Mouse (Mus musculus): ENCODE measurements around the gene Gm20481. TPM values are rescaled to one million over a fixed set of nuclear protein-coding genes. Genes with fewer than 3 reads are reported as not detected.
"Not testable (repeated sequence)": the region's sequence is repeated elsewhere in the genome, so short reads cannot be mapped to it uniquely, and the experiment has no call there.

Gm20481 gene
- polyA plus RNA-seq, 1 experiment from 2014 or later = not detected

DNA sequence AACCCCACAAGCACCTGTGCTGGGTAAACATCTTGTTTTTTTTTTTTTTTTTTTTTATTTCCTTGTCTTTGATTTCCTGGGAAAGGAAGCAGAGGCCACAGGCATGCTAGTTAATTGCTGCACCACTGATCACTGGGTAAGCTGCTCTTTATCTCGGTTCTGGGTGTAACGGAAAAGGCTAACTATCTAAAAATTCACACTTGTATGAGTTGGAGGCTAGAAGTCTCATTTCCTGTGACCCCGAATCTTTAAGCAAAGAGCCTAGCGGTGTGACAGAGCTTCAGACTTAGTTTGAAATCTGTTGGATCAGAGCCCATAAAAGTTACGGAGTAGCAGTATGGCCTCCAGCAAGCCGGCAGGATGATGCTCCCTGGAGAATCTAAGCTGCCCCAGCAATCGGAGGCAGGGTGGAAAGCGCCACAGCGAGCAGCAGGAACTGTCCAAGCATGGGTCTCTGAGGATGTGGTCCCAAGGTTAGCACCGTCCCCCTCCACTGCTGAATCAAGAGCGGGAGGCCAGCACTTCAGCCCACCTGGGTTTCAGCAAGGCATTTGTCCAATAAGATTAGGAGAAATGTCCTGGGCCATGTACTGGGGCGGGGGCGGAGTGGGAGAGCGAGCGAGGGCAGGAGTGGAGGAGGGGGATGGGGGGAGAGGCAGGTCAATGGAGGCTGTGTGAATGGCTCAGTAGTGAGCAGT lies 28.2 kb upstream of the Gm20481 start:
- H3K4me1 ChIP-seq = peaks cover 16% of the 10 kb centered on the region
- no peak for ATAC-seq (ENCODE audit: borderline replicate concordance, extremely low read depth, low FRiP score, low TSS enrichment)

DNA sequence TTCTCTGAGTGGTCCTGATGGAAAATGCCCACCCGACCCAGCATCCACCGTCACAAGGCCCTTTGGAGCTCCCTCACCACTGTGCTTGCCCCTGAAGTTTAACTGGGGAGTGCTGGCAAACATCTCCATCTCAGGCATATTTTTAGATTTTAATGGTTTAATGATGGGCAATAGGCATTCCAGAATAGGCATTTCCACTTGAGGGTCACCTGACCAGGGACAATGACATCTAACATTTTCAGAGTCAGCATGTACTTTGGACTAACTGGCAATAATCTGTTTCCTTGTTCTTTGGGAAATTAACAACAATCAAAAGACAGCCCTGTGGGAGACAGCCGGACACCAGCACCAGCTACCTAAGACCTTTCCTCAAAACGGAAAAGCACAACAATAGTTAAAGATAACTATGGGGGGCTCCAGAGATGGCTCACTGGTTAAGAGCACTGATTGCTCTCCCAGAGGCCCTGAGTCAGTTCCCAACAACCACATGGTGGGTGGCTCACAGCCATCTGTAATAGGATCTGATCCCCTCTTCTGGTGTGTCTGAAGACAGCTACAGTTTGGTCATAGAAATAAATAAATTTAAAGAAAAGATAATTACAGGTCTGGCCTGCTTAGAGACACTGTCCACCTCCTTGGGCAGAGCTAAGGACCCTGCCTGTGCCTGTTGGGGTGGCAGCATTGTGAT lies 26.4 kb upstream of the Gm20481 start:
- Histone ChIP-seq H3K9me3 (no peaks in the 10 kb centered on the region), H3K27ac (no peak overlapping the region), H3K36me3 (no peaks in the 10 kb centered on the region), H3K4me2 (no peak overlapping the region), H3K9ac (no peak overlapping the region), H3K27me3 (no peaks in the 10 kb centered on the region), H3K4me1 (peaks cover 16% of the 10 kb centered on the region), H3K4me3 (no peak overlapping the region)
- ATAC-seq (ENCODE audit: borderline replicate concordance, extremely low read depth, low FRiP score, low TSS enrichment) = no peak
- 77% methylated on average over 4 of the region's 4 CpGs for WGBS

More for the DNA sequence above, 28.2 kb upstream of the Gm20481 start:
- WGBS = 7% methylated on average over 15 of the region's 15 CpGs
- Histone ChIP-seq H3K9me3 (no peaks in the 10 kb centered on the region), H3K36me3 (no peaks in the 10 kb centered on the region), H3K4me3 (peak overlapping the region; percentile 13; the same call in 1 of the 2 replicates), H3K27me3 (no peaks in the 10 kb centered on the region), H3K4me2 (peak overlapping the region; percentile 49), H3K9ac (peak overlapping the region; percentile 11), H3K27ac (no peak overlapping the region)

DNA sequence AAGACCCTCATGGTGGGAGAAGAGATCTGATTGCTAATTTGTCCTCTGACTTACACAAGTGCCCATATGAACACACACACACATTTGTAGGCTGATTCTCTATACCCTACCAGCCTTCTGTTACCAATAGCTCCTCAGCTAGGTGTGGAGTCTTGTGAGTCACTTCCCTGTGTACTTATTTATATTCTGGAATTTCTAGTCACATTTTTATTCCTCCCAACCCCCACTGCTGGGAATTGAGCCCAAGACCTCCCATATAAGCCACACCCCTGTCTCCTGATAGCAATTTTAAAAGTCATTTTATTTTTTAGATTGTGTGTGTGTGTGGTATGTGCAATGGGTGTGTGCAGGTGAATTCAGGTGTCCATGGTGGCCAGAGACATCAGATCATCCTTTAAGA lies 25.4 kb upstream of the Gm20481 start:
- no peak overlapping the region for H3K4me2 ChIP-seq
- no peaks in the 10 kb centered on the region for H3K27me3 ChIP-seq
- no peak overlapping the region for H3K4me3 ChIP-seq
- peaks cover 16% of the 10 kb centered on the region for H3K4me1 ChIP-seq
- no peaks in the 10 kb centered on the region for H3K9me3 ChIP-seq
- H3K9ac ChIP-seq = no peak overlapping the region
- H3K27ac ChIP-seq = no peak overlapping the region
- H3K36me3 ChIP-seq = peaks cover under 1% of the 10 kb centered on the region; the same call in 1 of the 2 replicates
- no peak for ATAC-seq (ENCODE audit: borderline replicate concordance, extremely low read depth, low FRiP score, low TSS enrichment)

DNA sequence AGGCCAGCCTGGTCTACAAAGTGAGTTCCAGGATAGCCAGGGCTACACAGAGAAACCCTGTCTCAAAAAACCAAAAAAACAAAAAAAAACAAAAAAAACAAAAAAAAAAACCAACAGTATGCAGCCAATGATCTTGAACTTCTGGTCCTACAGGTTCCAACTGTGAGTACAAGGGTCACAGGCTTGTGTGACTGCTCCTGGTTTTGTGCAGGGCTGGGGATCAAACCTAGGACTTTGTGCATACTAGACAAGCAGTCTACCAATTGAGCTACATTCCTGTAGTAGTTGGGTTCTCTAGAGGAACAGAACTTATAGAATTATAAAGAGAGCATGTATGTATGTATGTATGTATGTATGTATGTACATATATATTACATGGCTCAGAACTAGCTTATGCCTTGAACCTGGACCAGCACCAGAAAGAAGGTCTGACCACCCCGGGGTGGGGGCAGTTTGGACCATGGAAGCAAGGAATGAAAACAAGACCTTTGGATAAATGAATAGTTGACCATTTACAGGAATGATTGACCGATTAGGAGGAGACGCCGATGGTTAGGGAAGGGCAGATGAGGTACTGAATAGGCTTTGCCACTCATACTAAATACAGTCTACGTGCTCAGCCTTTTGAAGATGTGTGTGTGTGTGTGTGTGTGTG lies 23.1 kb upstream of the Gm20481 start:
- no peak overlapping the region for H3K9ac ChIP-seq
- H3K36me3 ChIP-seq = peaks cover 18% of the 10 kb centered on the region
- no peaks in the 10 kb centered on the region for H3K27me3 ChIP-seq
- peaks cover 26% of the 10 kb centered on the region for H3K4me1 ChIP-seq
- no peak for ATAC-seq (ENCODE audit: borderline replicate concordance, extremely low read depth, low FRiP score, low TSS enrichment)
- H3K9me3 ChIP-seq = no peaks in the 10 kb centered on the region
- no peak overlapping the region for H3K27ac ChIP-seq
- no peak overlapping the region for H3K4me3 ChIP-seq
- 89% methylated on average over 5 of the region's 5 CpGs for whole genome bisulfite sequencing
- H3K4me2 ChIP-seq = no peak overlapping the region

DNA sequence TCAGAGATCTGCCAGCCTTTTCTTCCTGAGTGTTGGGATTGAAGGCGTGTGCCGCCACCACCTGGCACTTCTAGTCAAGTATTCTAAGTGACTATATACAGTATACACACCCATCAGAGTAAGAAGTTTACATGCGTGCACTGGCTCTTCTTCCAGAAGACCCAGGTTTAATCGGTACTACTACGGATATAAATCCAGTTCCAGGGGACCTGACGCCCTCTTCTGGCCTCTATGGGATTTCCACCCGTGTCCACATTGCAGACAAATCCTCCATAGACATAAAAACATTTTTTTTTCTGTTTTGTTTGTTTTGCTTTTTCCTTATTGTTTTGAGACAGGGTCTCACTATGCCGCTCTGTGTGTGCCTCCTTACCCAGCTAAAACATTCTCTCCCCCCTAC lies 22.1 kb upstream of the Gm20481 start:
- H3K9ac ChIP-seq = no peak overlapping the region
- no peak for ATAC-seq (ENCODE audit: borderline replicate concordance, extremely low read depth, low FRiP score, low TSS enrichment)
- no peaks in the 10 kb centered on the region for H3K9me3 ChIP-seq
- H3K4me3 ChIP-seq = no peak overlapping the region
- H3K27me3 ChIP-seq = no peaks in the 10 kb centered on the region
- no peak overlapping the region for H3K4me2 ChIP-seq
- no peak overlapping the region for H3K27ac ChIP-seq
- WGBS = 25% methylated on average over 8 of the region's 8 CpGs
- H3K36me3 ChIP-seq = peaks cover 18% of the 10 kb centered on the region
- H3K4me1 ChIP-seq = peaks cover 20% of the 10 kb centered on the region

DNA sequence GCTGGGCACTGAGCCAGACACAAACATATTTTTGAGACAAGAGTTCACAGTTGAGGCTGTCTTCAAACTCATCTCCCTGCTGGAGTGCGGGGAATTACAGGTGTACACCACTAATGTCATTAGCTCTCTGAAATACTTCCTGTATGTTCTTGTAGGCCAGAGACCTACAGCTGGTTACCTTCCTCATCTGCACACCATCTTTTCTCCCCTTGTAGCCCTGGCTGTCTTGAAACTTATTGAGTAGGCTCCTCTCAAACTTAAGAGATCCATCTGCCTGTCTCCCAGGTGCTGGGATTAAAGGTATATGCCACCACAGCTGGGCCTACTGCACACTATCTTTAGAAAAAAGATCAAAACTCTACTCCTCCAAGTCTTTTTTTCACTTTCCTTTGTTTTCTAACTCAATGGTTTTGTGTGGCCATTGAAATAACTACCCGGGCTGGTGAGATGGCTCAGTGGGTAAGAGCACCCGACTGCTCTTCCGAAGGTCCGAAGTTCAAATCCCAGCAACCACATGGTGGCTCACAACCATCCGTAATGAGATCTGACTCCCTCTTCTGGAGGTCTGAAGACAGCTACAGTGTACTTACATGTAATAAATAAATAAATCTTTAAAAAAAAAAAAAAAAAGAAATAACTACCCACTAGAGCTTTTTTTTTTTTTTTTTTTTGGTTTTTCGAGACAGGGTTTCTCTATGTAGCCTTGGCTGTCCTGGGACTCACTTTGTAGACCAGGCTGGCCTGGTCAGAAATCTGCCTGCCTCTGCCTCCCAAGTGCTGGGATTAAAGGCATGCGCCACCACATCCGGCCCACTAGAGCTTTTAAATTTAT lies 20.8 kb upstream of the Gm20481 start:
- H3K9ac ChIP-seq; H3K4me3 ChIP-seq; H3K9me3 ChIP-seq; H3K4me2 ChIP-seq; H3K27me3 ChIP-seq; ATAC-seq (ENCODE audit: borderline replicate concordance, extremely low read depth, low FRiP score, low TSS enrichment): not testable (repeated sequence)
- Histone ChIP-seq H3K4me1 (peaks cover 20% of the 10 kb centered on the region), H3K27ac (peak overlapping the region; percentile 34; the same call in 1 of the 2 replicates), H3K36me3 (peaks cover 18% of the 10 kb centered on the region)
- 57% methylated on average over 9 of the region's 9 CpGs for WGBS

DNA sequence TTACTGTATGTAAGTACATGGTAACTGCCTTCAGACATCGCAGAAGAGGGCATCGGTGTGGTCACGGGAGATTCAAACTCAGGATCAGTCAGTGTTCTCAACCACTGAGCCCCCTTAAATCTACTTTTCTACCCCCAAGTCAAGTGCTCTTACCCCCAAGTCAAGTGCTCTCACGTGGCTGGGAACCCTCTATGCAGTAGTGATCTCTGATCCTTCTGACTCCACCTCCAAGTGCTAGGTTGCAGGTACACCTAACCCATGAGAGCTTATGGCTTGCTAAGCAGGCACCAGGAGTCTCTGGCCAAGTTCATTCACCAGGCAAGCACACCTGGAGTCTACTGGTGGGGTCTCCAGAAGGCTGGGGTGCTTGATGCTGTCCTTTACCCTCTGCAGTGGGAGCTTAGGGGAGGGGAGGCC lies 20.2 kb upstream of the Gm20481 start:
- H3K36me3 ChIP-seq = peaks cover 18% of the 10 kb centered on the region
- no peak overlapping the region for H3K4me3 ChIP-seq
- peak overlapping the region; percentile 34; the same call in 1 of the 2 replicates for H3K27ac ChIP-seq
- no peak for ATAC-seq (ENCODE audit: borderline replicate concordance, extremely low read depth, low FRiP score, low TSS enrichment)
- no peak overlapping the region for H3K4me2 ChIP-seq
- H3K9ac ChIP-seq = no peak overlapping the region
- H3K4me1 ChIP-seq = peaks cover 15% of the 10 kb centered on the region
- 27% methylated on average over 4 of the region's 4 CpGs for WGBS
- H3K27me3 ChIP-seq = no peaks in the 10 kb centered on the region
- H3K9me3 ChIP-seq = no peaks in the 10 kb centered on the region

DNA sequence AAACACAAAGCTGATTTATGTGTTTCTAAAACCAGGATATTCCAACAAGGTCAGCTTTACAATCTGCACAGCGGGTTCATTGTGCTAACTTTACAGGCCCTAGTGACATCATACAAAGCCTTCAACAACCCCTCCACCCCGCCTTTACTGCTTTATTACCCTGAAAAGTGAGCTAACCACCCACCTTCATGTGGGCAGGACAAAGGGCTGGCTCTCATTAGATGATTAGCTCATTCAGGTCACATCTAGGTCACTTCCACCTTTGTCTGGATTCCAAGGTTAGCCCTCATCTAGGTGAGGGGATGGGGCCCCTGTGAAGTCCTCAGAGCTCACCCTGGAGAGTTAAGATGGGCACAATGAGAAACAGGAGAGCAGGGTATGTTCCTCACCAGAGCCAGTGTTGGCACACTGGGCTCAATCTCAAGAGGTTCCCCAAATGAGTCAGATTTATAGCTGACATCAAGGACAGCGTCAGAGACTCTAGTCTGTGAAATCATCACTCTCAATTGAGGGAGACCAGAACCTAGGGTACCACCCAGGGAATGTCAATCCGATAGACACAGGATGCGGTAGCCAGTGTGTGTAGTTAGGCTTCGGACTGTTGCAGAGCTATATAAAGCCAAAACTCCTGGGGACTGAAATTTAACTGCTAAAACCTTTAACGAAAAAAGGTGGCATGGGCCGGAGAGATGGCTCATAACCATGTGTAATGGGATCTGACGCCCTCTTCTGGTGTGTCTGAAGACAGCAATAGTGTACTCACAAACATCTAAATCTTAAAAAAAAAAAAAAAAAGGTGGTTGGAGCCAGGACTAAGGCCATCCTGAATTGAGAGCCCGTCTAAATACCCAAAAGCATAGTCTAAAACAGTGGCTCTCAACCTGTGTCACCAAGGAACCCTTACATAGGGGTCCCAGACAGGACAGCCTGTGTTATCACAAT lies 18.9 kb upstream of the Gm20481 start:
- peaks cover 13% of the 10 kb centered on the region for H3K4me1 ChIP-seq

DNA sequence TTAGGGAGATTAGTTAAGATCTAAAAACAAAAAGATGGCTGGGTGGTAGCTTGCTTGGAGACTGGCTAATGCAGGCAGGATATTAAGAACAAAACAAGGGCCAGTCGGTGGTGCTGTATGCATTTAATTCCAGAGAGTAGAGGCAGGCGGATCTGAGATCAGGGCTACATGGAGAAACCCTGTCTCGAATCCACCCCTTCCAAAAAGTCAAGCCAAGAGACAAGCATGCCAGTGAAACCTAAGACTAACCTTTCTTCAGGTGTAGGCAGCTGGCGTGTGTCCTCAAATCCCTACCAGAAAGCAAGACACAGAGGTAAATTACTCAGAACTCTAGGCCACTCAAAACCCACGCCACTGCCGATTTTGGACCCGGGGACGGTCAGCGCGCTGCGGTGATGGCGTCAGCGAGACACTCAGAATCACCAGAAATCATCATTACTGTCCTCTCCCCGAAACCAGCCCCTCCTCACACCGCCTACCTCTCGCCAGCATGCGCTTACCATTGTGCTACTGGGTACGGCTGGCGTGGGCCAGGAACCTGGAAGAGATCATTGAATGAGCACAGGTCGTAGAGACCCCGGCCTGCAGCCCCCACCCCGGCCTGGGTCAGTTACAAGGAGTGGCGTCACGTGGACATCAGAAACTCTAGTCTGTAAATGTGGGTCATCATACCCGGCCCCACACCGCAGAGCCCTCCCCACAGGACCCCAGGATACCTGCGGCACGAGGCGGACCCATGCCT lies 17.9 kb upstream of the Gm20481 start:
- ATAC-seq (ENCODE audit: borderline replicate concordance, extremely low read depth, low FRiP score, low TSS enrichment) = no peak; the same call in 1 of the 2 replicates
- WGBS = under 1% methylated on average over 29 of the region's 29 CpGs
- Histone ChIP-seq H3K4me3 (peak overlapping the region; percentile 86), H3K4me1 (peaks cover 13% of the 10 kb centered on the region), H3K27ac (peak overlapping the region; percentile 90), H3K36me3 (peaks cover 18% of the 10 kb centered on the region), H3K4me2 (peak overlapping the region; percentile 79), H3K9ac (peak overlapping the region; percentile 98), H3K9me3 (no peaks in the 10 kb centered on the region), H3K27me3 (peaks cover 7% of the 10 kb centered on the region)

More for the DNA sequence above, 18.9 kb upstream of the Gm20481 start:
- 26% methylated on average over 10 of the region's 10 CpGs for WGBS
- Histone ChIP-seq H3K27me3 (peaks cover 3% of the 10 kb centered on the region; the same call in 1 of the 2 replicates), H3K4me2 (peak overlapping the region; percentile 79), H3K4me3 (peak overlapping the region; percentile 86), H3K27ac (peak overlapping the region; percentile 90), H3K9me3 (no peaks in the 10 kb centered on the region), H3K9ac (peak overlapping the region; percentile 98), H3K36me3 (peaks cover 18% of the 10 kb centered on the region)
- ATAC-seq (ENCODE audit: borderline replicate concordance, extremely low read depth, low FRiP score, low TSS enrichment) = no peak

DNA sequence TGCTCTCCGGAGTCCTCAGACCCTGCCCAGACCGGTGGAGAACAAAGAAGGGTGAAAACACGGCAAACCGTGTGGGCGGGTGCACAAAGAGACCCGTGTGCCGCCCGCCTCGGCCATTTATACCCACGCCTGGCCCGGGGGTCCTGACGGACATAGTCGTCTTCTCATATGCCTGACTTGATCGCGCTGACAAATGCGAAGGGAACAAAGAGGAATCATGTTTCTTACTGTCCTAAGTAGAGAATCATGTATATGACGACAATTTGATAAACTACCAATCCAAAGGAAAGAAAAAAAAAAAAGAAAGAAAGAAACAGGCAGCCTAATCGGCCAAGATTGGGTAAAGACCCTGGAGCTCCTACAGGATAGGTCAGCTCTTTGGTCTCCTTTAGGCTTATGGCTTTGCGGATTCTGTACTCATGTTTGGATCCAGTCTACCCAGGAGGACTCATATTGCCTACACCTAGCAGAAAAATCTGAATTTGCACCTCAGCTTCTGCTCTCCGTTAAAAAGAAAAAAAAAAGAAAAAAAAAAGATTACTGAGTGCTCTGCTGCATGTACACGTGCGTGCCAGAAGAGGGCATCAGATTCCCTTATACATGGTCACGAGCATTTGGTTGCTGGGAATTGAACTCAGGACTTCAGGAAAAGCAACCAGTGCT lies 17.2 kb upstream of the Gm20481 start:
- peaks cover 10% of the 10 kb centered on the region for H3K27me3 ChIP-seq
- under 1% methylated on average over 23 of the region's 23 CpGs for WGBS
- peak; percentile 86 for ATAC-seq (ENCODE audit: borderline replicate concordance, extremely low read depth, low FRiP score, low TSS enrichment)
- H3K4me3 ChIP-seq = peak overlapping the region; percentile 86
- no peaks in the 10 kb centered on the region for H3K9me3 ChIP-seq
- peak overlapping the region; percentile 79 for H3K4me2 ChIP-seq
- H3K4me1 ChIP-seq = peaks cover 13% of the 10 kb centered on the region
- peak overlapping the region; percentile 90 for H3K27ac ChIP-seq
- H3K36me3 ChIP-seq = peaks cover 18% of the 10 kb centered on the region
- H3K9ac ChIP-seq = peak overlapping the region; percentile 98

All from lung, embryonic 15.5 days (tissue).